Mouse (Mus musculus): Measurements from ENCODE around the gene Cox19.

- TF ChIP-seq POLR2A (IDR thresholded peaks at IDR 0.05; ENCODE audit: borderline replicate concordance, extremely low read depth, low read depth, low read length) = no peak
- no peak for TF ChIP-seq CTCF (IDR thresholded peaks at IDR 0.05; ENCODE audit: insufficient read depth, low read length)
These were observed 27.8 kb downstream of the Cox19 start for GRCm38 (mm10) chr5:139323260-139323924.

All from lung, adult 2 months (tissue).